ENCODE assay signal across 10 mouse cellular contexts in the genomic region with DNA sequence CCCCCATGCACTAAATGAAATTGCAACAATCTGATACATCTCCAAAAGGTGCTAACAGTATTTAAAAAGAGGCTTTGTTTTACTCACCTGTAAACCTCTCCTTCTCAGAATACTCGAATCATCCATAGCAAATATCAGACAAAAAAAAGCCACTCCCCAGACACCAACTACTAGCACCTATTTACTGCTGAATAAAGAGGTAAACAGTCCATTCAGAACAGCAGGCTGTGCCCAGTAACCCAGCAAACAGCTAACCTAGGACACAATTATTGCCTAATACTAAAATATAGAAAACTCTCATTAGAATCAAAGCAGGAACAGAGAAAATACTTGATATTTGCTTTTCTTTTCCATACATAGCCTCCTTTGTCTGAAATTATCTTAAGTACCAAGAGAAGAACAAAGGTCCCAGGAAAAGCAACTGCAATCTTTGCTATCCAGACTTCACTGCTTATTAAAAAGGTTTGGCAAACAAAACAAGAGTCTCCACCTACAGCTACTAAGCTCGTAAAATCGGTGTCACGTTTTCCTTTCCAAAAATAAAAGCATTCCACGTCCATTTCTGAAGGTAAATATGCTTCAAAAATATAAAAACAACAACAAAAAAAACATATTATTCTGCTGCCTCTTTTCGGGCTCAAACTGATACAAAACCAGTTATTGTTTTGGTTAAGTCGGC. TPM values are rescaled to one million over a fixed set of nuclear protein-coding genes. Genes with fewer than 3 reads are reported as not detected.
DNase-seq lines count a peak whose midpoint lies in the region; ATAC-seq and TF ChIP-seq lines count a peak whose summit lies in the region.
"Had no signal": no experiment of that assay in that cellular context is flagged by ENCODE, and none has a peak within 500 bp of the region (broad histone marks: within the 10 kb centered on the region; RNA-seq: fewer than 3 reads in every experiment).

No protein-coding gene starts in this region.

- no peak for TF ChIP-seq CTCF in olfactory bulb, adult 2 months (IDR thresholded peaks at IDR 0.05; ENCODE audit: insufficient read depth, low read depth, low read length)

- peaks cover 5% of the 10 kb centered on the region; the same call in 1 of the 2 replicates for H3K4me1 ChIP-seq in limb, embryonic 13.5 days
- peaks cover 4% of the 10 kb centered on the region for H3K4me1 ChIP-seq in limb, embryonic 10.5 days
- H3K4me1 ChIP-seq in forebrain, embryonic 11.5 days (replicated peaks; ENCODE audit: control insufficient read depth, insufficient read depth, low read length) = 0 out of 2 replicates have a peak, but pooled peaks cover 6% of the 10 kb centered on the region
- peaks cover 7% of the 10 kb centered on the region; the same call in 1 of the 2 replicates for H3K4me1 ChIP-seq in hindbrain, embryonic 16.5 days (ENCODE audit: control insufficient read depth, insufficient read depth, low read depth, low read length)
- H3K4me1 ChIP-seq in olfactory bulb, adult 2 months (ENCODE audit: control insufficient read depth, insufficient read depth, low read length) = no peaks in the 10 kb centered on the region

- H3K27me3 ChIP-seq in limb, embryonic 13.5 days = no peaks in the 10 kb centered on the region
- no peaks in the 10 kb centered on the region for H3K27me3 ChIP-seq in limb, embryonic 10.5 days (ENCODE audit: low read depth, poor library complexity, severe bottlenecking)
- no peaks in the 10 kb centered on the region for H3K27me3 ChIP-seq in forebrain, embryonic 11.5 days (ENCODE audit: control insufficient read depth, insufficient read depth, low read length)
- H3K27me3 ChIP-seq in hindbrain, embryonic 16.5 days (replicated peaks; ENCODE audit: control insufficient read depth, insufficient read depth, low read length) = no peaks in the 10 kb centered on the region

- peak overlapping the region; percentile 28; the same call in 1 of the 2 replicates for H3K4me2 ChIP-seq in limb, embryonic 13.5 days (replicated peaks)
- H3K4me2 ChIP-seq in forebrain, embryonic 11.5 days (ENCODE audit: low read depth, low read length, severe bottlenecking) = peak overlapping the region; percentile 24; the same call in 1 of the 2 replicates
- peak overlapping the region; percentile 74 for H3K4me2 ChIP-seq in hindbrain, embryonic 16.5 days (ENCODE audit: low read length)

- intact Hi-C loops in left cerebral cortex, postnatal 25 days (cut with DNase I) = no loop called here

- no peak for ATAC-seq in limb, embryonic 13.5 days (ENCODE audit: low FRiP score, low read depth)
- ATAC-seq in forebrain, embryonic 11.5 days (replicated peaks; ENCODE audit: low FRiP score) = no peak
- ATAC-seq in hindbrain, embryonic 16.5 days = no peak

- no peak overlapping the region for H3K27ac ChIP-seq in limb, embryonic 13.5 days
- no peak overlapping the region for H3K27ac ChIP-seq in limb, embryonic 10.5 days
- no peak overlapping the region for H3K27ac ChIP-seq in forebrain, embryonic 11.5 days (ENCODE audit: low read depth, low read length)
- peak overlapping the region; percentile 89 for H3K27ac ChIP-seq in hindbrain, embryonic 16.5 days (ENCODE audit: low read depth, low read length)
- peak overlapping the region; percentile 82; the same call in 1 of the 2 replicates for H3K27ac ChIP-seq in olfactory bulb, adult 2 months (ENCODE audit: insufficient read depth, low read depth, low read length)

- H3K9ac ChIP-seq in limb, embryonic 13.5 days = no peak overlapping the region
- peak overlapping the region; percentile 33 for H3K9ac ChIP-seq in forebrain, embryonic 11.5 days (ENCODE audit: low read length)
- H3K9ac ChIP-seq in hindbrain, embryonic 16.5 days (ENCODE audit: low read depth, low read length) = peak overlapping the region; percentile 69

- no peak overlapping the region for H3K4me3 ChIP-seq in limb, embryonic 13.5 days
- H3K4me3 ChIP-seq in limb, embryonic 10.5 days = no peak overlapping the region
- no peak overlapping the region for H3K4me3 ChIP-seq in forebrain, embryonic 11.5 days (ENCODE audit: low read depth, low read length)
- peak overlapping the region; percentile 43 for H3K4me3 ChIP-seq in hindbrain, embryonic 16.5 days (ENCODE audit: low read length)
- H3K4me3 ChIP-seq in olfactory bulb, adult 2 months (ENCODE audit: insufficient read depth, low read depth, low read length) = no peak overlapping the region
- H3K4me3 ChIP-seq: erythroblast, embryonic 14.5 days had no signal

- DNase-seq in limb, embryonic 10.5 days (ENCODE audit: low spot score) = no peak
- no peak for DNase-seq in forebrain, embryonic 11.5 days (ENCODE audit: low spot score)
- DNase-seq in left cerebral cortex, postnatal 25 days (ENCODE audit: low spot score in 2 of 2) = no peak
- DNase-seq in urinary bladder, postnatal 4 days (ENCODE audit: low spot score in 2 of 2) = no peak
- DNase-seq: lung, postnatal 36 days; thymus, postnatal 25 days had no signal

- no peak for TF ChIP-seq POLR2A in olfactory bulb, adult 2 months (IDR thresholded peaks at IDR 0.05; ENCODE audit: insufficient read depth, low read depth, low read length)

- H3K9me3 ChIP-seq in limb, embryonic 13.5 days = no peaks in the 10 kb centered on the region
- no peaks in the 10 kb centered on the region for H3K9me3 ChIP-seq in limb, embryonic 10.5 days (replicated peaks)
- H3K9me3 ChIP-seq in forebrain, embryonic 11.5 days (ENCODE audit: control insufficient read depth, low read length) = no peaks in the 10 kb centered on the region
- no peaks in the 10 kb centered on the region for H3K9me3 ChIP-seq in hindbrain, embryonic 16.5 days (ENCODE audit: control insufficient read depth, low read length)

- WGBS in limb, embryonic 13.5 days = 52% methylated on average over 7 of the region's 7 CpGs
- WGBS in limb, embryonic 10.5 days = 83% methylated on average over 7 of the region's 7 CpGs
- 51% methylated on average over 7 of the region's 7 CpGs for WGBS in forebrain, embryonic 11.5 days
- 17% methylated on average over 7 of the region's 7 CpGs for WGBS in hindbrain, embryonic 16.5 days
- 7% methylated on average over 7 of the region's 7 CpGs for WGBS in olfactory bulb, adult 2 months

- no peaks in the 10 kb centered on the region for H3K36me3 ChIP-seq in limb, embryonic 13.5 days
- no peaks in the 10 kb centered on the region for H3K36me3 ChIP-seq in limb, embryonic 10.5 days
- H3K36me3 ChIP-seq in forebrain, embryonic 11.5 days (ENCODE audit: control insufficient read depth, insufficient read depth, low read length) = no peaks in the 10 kb centered on the region
- H3K36me3 ChIP-seq in hindbrain, embryonic 16.5 days (ENCODE audit: control insufficient read depth, insufficient read depth, low read length) = no peaks in the 10 kb centered on the region

RNA-seq across cellular contexts. Expression of a gene that starts 58.6 kb away (rescaled TPM):
- 14.7 and 15.1 TPM in 2 replicates for polyA plus RNA-seq in limb, embryonic 13.5 days (2015; fragmentation: Nextera tagmentation; extraction: Ambion mirVana)
- polyA plus RNA-seq in limb, embryonic 10.5 days (2016; fragmentation: Nextera tagmentation; extraction: Ambion mirVana) = 16.3 and 19.2 TPM in 2 replicates
- 37.6 and 44.1 TPM in 2 replicates for polyA plus RNA-seq in forebrain, embryonic 11.5 days (2014; fragmentation: Nextera tagmentation; extraction: Ambion mirVana)
- polyA plus RNA-seq in hindbrain, embryonic 16.5 days (2015; fragmentation: Nextera tagmentation; extraction: Ambion mirVana) = 32.2 and 40.4 TPM in 2 replicates
- polyA plus RNA-seq in olfactory bulb, adult 2 months (2012; ENCODE audit: insufficient read depth, insufficient read length, low replicate concordance, missing spikeins) = 867 TPM in 1 of 2 replicates, not detected in the other
- total RNA-seq in left cerebral cortex, postnatal 25 days (2021) = 100 to 1,000 TPM; 102 to 104 TPM

Comparison
In these comparisons a context has a peak if more than half of its experiments do, and no peak if none do; other contexts are left out.
1. H3K27ac ChIP-seq: peak in hindbrain, embryonic 16.5 days (single experiment) and olfactory bulb, adult 2 months (single experiment); none in limb, embryonic 13.5 days (single experiment), limb, embryonic 10.5 days (single experiment) and forebrain, embryonic 11.5 days (single experiment).
2. H3K4me2 ChIP-seq: peak in every context shown above with its lines; median percentile 74 in hindbrain, embryonic 16.5 days; 28 in limb, embryonic 13.5 days; 24 in forebrain, embryonic 11.5 days.